Mouse (Mus musculus) cerebellum, adult 2 months (tissue): ENCODE data around the gene Fosl2.

ENCODE experiments used
- CTCF ChIP-seq: fragments of 200-500 bp; IDR thresholded peaks from 2 replicates; pipeline ENCODE4 v1.5.1; 2011; ENCODE audit warnings: low read depth, mild to moderate bottlenecking, control low read depth, low read length, moderate library complexity, borderline replicate concordance; ENCODE audit not compliant: insufficient read depth
- POLR2A ChIP-seq: fragments of 200-500 bp; IDR thresholded peaks from 2 replicates; pipeline ENCODE4 v1.6.1; 2011; ENCODE audit warnings: low read length, control low read depth, borderline replicate concordance; ENCODE audit not compliant: insufficient read depth

DNA sequence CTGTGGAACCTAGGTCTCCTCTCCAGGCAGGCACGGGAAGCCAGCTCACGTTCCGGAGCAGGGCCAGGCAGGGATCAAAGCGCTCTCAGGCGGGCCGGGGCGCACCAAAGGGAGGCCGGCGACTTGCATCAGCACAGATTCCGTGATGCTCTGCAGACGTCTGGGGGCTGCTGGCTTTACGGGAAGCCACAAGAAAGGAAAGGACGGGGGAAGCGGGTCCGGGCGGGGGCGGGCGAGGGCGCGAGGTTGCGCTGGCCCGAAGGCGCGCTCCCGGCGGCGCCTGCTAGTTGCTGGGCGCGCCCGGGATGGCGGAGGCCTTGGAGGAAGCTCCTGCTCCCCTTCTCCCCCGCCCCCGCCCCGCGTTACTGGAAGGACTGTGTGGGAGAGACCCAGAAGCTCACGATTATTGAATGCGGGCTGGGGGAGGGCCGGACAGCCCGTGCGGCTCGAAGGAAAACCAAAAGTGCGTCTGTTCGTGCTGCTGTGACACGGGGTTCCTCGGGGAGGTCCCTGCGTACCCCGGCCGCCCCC, 2.6 kb upstream of the Fosl2 start:
- TF ChIP-seq POLR2A (no peak), CTCF (no peak)
